Mouse (Mus musculus): Measurements from ENCODE around the gene 4930442H23Rik.

DNA sequence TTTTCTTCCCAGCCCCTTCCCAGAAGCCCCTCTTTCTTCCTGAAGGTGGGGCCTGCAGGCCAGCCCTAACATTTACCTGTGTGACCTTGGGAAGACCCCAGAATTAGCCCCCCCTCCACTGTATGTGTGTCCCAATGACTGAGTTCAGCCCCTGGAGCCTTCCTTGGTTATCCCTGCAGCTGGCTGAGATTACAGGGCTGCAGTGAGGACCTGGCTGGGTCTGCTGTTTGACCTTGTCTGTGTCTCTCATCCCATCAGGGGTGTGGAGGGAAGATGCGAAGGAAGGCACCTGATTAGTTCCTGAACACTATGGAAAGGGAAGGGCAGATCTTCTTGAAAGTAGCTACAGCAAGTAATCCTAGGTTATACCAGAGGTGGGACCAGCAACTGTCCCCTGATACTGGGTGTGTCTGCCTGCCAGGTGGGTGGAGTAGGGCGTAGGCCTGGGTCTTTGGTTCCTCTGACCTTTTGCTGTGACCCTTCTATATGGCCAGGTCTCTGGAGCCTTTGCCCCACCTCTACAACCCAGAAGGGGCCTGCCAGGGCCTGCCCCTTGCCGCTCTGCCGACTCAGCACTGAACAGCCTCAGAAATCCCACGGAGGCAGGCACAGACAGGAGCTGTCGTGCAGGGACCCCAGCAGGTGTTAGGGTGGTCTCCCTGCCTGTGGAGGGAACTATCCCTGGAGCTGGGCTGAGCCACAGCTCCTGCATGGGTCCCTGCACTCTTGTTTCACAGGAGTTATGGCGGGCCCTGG lies 42.0 kb downstream of the 4930442H23Rik start:
- no peak for TF ChIP-seq CTCF (IDR thresholded peaks at IDR 0.05; ENCODE audit: low read depth)
- TF ChIP-seq EP300 (optimal IDR thresholded peaks at IDR 0.05) = no peak
